Mouse (Mus musculus): ENCODE data around the gene Pappa2. TPM values are rescaled to one million over a fixed set of nuclear protein-coding genes. Genes with fewer than 3 reads are reported as not detected.

Gene Pappa2
- polyA plus RNA-seq, 1 experiment: 1.3 TPM

- Histone ChIP-seq H3K4me3 (ENCODE audit: low read depth, low read length) (no peak overlapping the region), H3K36me3 (ENCODE audit: control insufficient read depth, insufficient read depth, low read length, poor library complexity, severe bottlenecking) (no peaks in the 10 kb centered on the region), H3K27me3 (ENCODE audit: control insufficient read depth, insufficient read depth, low read length, poor library complexity, severe bottlenecking) (no peaks in the 10 kb centered on the region), H3K9ac (ENCODE audit: low read depth, poor library complexity, severe bottlenecking) (no peak overlapping the region), H3K9me3 (replicated peaks; ENCODE audit: control insufficient read depth, insufficient read depth, low read length, poor library complexity, severe bottlenecking) (no peaks in the 10 kb centered on the region), H3K27ac (ENCODE audit: insufficient read depth, low read length) (no peak overlapping the region), H3K4me1 (ENCODE audit: control insufficient read depth, insufficient read depth, low read length) (no peaks in the 10 kb centered on the region)
- TF ChIP-seq EP300 (IDR thresholded peaks at IDR 0.05; ENCODE audit: insufficient read depth, low read depth, low read length) (no peak), POLR2A (IDR thresholded peaks at IDR 0.05; ENCODE audit: insufficient read depth, low read length) (no peak), CTCF (IDR thresholded peaks at IDR 0.05; ENCODE audit: low read depth, low read length) (no peak)
These were observed 19.7 kb downstream of the Pappa2 start for GRCm38 (mm10) chr1:158960549-158960948.

- no peak overlapping the region for H3K9ac ChIP-seq (ENCODE audit: low read depth, poor library complexity, severe bottlenecking)
- no peaks in the 10 kb centered on the region for H3K9me3 ChIP-seq (replicated peaks; ENCODE audit: control insufficient read depth, insufficient read depth, low read length, poor library complexity, severe bottlenecking)
- TF ChIP-seq POLR2A (IDR thresholded peaks at IDR 0.05; ENCODE audit: insufficient read depth, low read length) (no peak), CTCF (IDR thresholded peaks at IDR 0.05; ENCODE audit: low read depth, low read length) (no peak), EP300 (IDR thresholded peaks at IDR 0.05; ENCODE audit: insufficient read depth, low read depth, low read length) (no peak)
These were observed 23.9 kb downstream of the Pappa2 start for GRCm38 (mm10) chr1:158956361-158956760.

GRCm38 (mm10) chr1:158954785-158955184 lies 25.5 kb downstream of the Pappa2 start:
- no peaks in the 10 kb centered on the region for H3K9me3 ChIP-seq (replicated peaks; ENCODE audit: control insufficient read depth, insufficient read depth, low read length, poor library complexity, severe bottlenecking)
- TF ChIP-seq EP300 (IDR thresholded peaks at IDR 0.05; ENCODE audit: insufficient read depth, low read depth, low read length): no peak
- TF ChIP-seq POLR2A (IDR thresholded peaks at IDR 0.05; ENCODE audit: insufficient read depth, low read length): no peak
- TF ChIP-seq CTCF (IDR thresholded peaks at IDR 0.05; ENCODE audit: low read depth, low read length): no peak
- H3K27me3 ChIP-seq (ENCODE audit: control insufficient read depth, insufficient read depth, low read length, poor library complexity, severe bottlenecking): no peaks in the 10 kb centered on the region
- no peak overlapping the region for H3K9ac ChIP-seq (ENCODE audit: low read depth, poor library complexity, severe bottlenecking)
- no peak overlapping the region for H3K4me3 ChIP-seq (ENCODE audit: low read depth, low read length)
- no peaks in the 10 kb centered on the region for H3K4me1 ChIP-seq (ENCODE audit: control insufficient read depth, insufficient read depth, low read length)
- no peaks in the 10 kb centered on the region for H3K36me3 ChIP-seq (ENCODE audit: control insufficient read depth, insufficient read depth, low read length, poor library complexity, severe bottlenecking)
- H3K27ac ChIP-seq (ENCODE audit: insufficient read depth, low read length): no peak overlapping the region

More at GRCm38 (mm10) chr1:158956361-158956760, 23.9 kb downstream of the Pappa2 start:
- no peaks in the 10 kb centered on the region for H3K36me3 ChIP-seq (ENCODE audit: control insufficient read depth, insufficient read depth, low read length, poor library complexity, severe bottlenecking)
- H3K4me1 ChIP-seq (ENCODE audit: control insufficient read depth, insufficient read depth, low read length): no peaks in the 10 kb centered on the region
- no peaks in the 10 kb centered on the region for H3K27me3 ChIP-seq (ENCODE audit: control insufficient read depth, insufficient read depth, low read length, poor library complexity, severe bottlenecking)
- H3K4me3 ChIP-seq (ENCODE audit: low read depth, low read length): no peak overlapping the region
- H3K27ac ChIP-seq (ENCODE audit: insufficient read depth, low read length): no peak overlapping the region

- H3K27ac ChIP-seq (ENCODE audit: insufficient read depth, low read length): no peak overlapping the region
- H3K4me1 ChIP-seq (ENCODE audit: control insufficient read depth, insufficient read depth, low read length): no peaks in the 10 kb centered on the region
- no peaks in the 10 kb centered on the region for H3K27me3 ChIP-seq (ENCODE audit: control insufficient read depth, insufficient read depth, low read length, poor library complexity, severe bottlenecking)
- no peak overlapping the region for H3K9ac ChIP-seq (ENCODE audit: low read depth, poor library complexity, severe bottlenecking)
- TF ChIP-seq CTCF (IDR thresholded peaks at IDR 0.05; ENCODE audit: low read depth, low read length) (peak; percentile 46), EP300 (IDR thresholded peaks at IDR 0.05; ENCODE audit: insufficient read depth, low read depth, low read length) (no peak)
- H3K9me3 ChIP-seq (replicated peaks; ENCODE audit: control insufficient read depth, insufficient read depth, low read length, poor library complexity, severe bottlenecking): no peaks in the 10 kb centered on the region
- H3K36me3 ChIP-seq (ENCODE audit: control insufficient read depth, insufficient read depth, low read length, poor library complexity, severe bottlenecking): no peaks in the 10 kb centered on the region
- H3K4me3 ChIP-seq (ENCODE audit: low read depth, low read length): no peak overlapping the region
These were observed 26.6 kb downstream of the Pappa2 start for GRCm38 (mm10) chr1:158953479-158954207.

- Histone ChIP-seq H3K4me1 (ENCODE audit: control insufficient read depth, insufficient read depth, low read length) (no peaks in the 10 kb centered on the region), H3K9ac (ENCODE audit: low read depth, poor library complexity, severe bottlenecking) (no peak overlapping the region), H3K27ac (ENCODE audit: insufficient read depth, low read length) (no peak overlapping the region), H3K27me3 (ENCODE audit: control insufficient read depth, insufficient read depth, low read length, poor library complexity, severe bottlenecking) (no peaks in the 10 kb centered on the region; the same call in 1 of the 2 replicates), H3K4me3 (ENCODE audit: low read depth, low read length) (no peak overlapping the region), H3K9me3 (replicated peaks; ENCODE audit: control insufficient read depth, insufficient read depth, low read length, poor library complexity, severe bottlenecking) (no peaks in the 10 kb centered on the region), H3K36me3 (ENCODE audit: control insufficient read depth, insufficient read depth, low read length, poor library complexity, severe bottlenecking) (no peaks in the 10 kb centered on the region)
- TF ChIP-seq EP300 (IDR thresholded peaks at IDR 0.05; ENCODE audit: insufficient read depth, low read depth, low read length) (no peak), POLR2A (IDR thresholded peaks at IDR 0.05; ENCODE audit: insufficient read depth, low read length) (no peak), CTCF (IDR thresholded peaks at IDR 0.05; ENCODE audit: low read depth, low read length) (no peak)
These were observed 31.2 kb downstream of the Pappa2 start for GRCm38 (mm10) chr1:158949041-158949440.

- no peaks in the 10 kb centered on the region for H3K4me1 ChIP-seq (ENCODE audit: control insufficient read depth, insufficient read depth, low read length)
- H3K4me3 ChIP-seq (ENCODE audit: low read depth, low read length): no peak overlapping the region
- no peaks in the 10 kb centered on the region for H3K36me3 ChIP-seq (ENCODE audit: control insufficient read depth, insufficient read depth, low read length, poor library complexity, severe bottlenecking)
- no peak overlapping the region for H3K9ac ChIP-seq (ENCODE audit: low read depth, poor library complexity, severe bottlenecking)
- no peaks in the 10 kb centered on the region; the same call in 1 of the 2 replicates for H3K27me3 ChIP-seq (ENCODE audit: control insufficient read depth, insufficient read depth, low read length, poor library complexity, severe bottlenecking)
- H3K9me3 ChIP-seq (replicated peaks; ENCODE audit: control insufficient read depth, insufficient read depth, low read length, poor library complexity, severe bottlenecking): no peaks in the 10 kb centered on the region
- H3K27ac ChIP-seq (ENCODE audit: insufficient read depth, low read length): no peak overlapping the region
- TF ChIP-seq POLR2A (IDR thresholded peaks at IDR 0.05; ENCODE audit: insufficient read depth, low read length) (no peak), EP300 (IDR thresholded peaks at IDR 0.05; ENCODE audit: insufficient read depth, low read depth, low read length) (no peak), CTCF (IDR thresholded peaks at IDR 0.05; ENCODE audit: low read depth, low read length) (no peak)
These were observed 32.1 kb downstream of the Pappa2 start for GRCm38 (mm10) chr1:158947981-158948735.
